Mouse (Mus musculus): Measurements from ENCODE around the gene Pla2g16. TPM values are rescaled to one million over a fixed set of nuclear protein-coding genes. Genes with fewer than 3 reads are reported as not detected.

Pla2g16 gene
- polyA plus RNA-seq, 1 experiment: 30.7 TPM

DNA sequence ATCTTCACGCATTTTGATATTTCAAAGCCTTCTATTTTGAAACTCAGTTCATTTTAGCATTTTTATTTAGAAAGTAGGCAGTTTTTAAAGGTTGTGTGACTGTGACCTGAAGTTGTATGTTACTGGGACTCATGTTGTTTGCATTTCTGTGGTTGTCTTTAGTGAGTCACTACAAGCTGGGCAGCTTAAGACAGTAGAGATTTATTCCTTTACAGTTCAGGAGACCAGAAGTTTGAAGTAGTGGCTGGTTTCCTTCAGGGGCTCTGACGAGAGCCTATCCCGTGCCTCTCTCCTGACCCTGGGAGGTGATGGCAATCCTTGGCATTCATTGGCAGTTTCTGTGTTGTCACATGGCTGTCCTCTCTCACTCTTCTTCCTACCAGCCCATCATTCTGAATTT is 32.4 kb upstream of the Pla2g16 start:
- H3K4me3 ChIP-seq (ENCODE audit: control insufficient read depth, insufficient read depth, low read length): no peak overlapping the region
- 98% methylated on average over 3 of the region's 3 CpGs for WGBS
- H3K27me3 ChIP-seq (ENCODE audit: control insufficient read depth, insufficient read depth, low read length): no peaks in the 10 kb centered on the region
- H3K27ac ChIP-seq (ENCODE audit: control insufficient read depth, insufficient read depth, low read length): no peak overlapping the region
- DNase-seq: no peak
- TF ChIP-seq CTCF (IDR thresholded peaks at IDR 0.05; ENCODE audit: borderline replicate concordance, control insufficient read depth, extremely low read depth, insufficient read depth, low read length, poor library complexity) (no peak), POLR2A (IDR thresholded peaks at IDR 0.05; ENCODE audit: control insufficient read depth, extremely low read depth, insufficient read depth, low read length, poor library complexity) (no peak)
- H3K4me1 ChIP-seq (replicated peaks; ENCODE audit: control insufficient read depth, insufficient read depth, low read length): no peaks in the 10 kb centered on the region
- H3K36me3 ChIP-seq (ENCODE audit: control insufficient read depth, insufficient read depth, low read length): peaks cover 42% of the 10 kb centered on the region

DNA sequence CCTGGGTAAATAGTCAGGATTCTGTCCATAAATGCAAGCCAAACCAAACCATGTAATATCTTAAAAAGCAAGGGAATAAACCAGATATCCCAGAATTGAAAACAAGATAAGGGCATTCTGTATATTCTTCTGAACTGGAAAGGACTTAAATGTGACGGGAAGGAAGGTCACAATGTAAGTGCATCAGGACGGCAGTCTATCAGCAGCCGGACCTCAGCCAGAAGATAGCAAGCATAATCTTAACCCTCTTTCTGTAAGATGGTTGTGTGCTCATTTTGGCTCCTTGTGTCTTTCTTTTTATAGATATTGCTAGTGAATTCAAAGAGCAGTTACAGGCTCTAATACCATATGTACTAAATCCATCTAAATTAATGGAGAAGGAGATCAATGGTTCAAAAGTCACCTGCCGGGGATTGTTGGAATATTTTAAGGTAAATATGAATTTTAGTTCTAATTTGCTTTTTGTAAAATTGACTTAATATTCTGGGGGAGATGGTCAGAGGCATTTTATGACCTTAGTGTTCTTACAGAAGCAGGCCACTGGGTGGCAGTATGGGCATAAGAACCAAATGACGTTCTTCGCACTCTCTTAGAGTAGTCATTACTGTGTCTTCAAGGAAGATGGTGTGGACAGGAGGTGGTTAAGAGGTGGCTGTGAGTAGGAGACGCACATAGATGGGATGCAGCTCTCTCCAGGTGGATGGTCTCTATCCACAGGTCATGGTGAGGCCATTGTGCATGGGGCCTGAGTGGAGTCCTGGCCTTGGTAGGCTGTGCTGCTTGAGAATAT is 28.4 kb upstream of the Pla2g16 start:
- 78% methylated on average over 7 of the region's 7 CpGs for WGBS
- Histone ChIP-seq H3K4me1 (replicated peaks; ENCODE audit: control insufficient read depth, insufficient read depth, low read length) (no peaks in the 10 kb centered on the region), H3K4me3 (ENCODE audit: control insufficient read depth, insufficient read depth, low read length) (no peak overlapping the region), H3K27ac (ENCODE audit: control insufficient read depth, insufficient read depth, low read length) (no peak overlapping the region), H3K36me3 (ENCODE audit: control insufficient read depth, insufficient read depth, low read length) (peaks cover 50% of the 10 kb centered on the region), H3K27me3 (ENCODE audit: control insufficient read depth, insufficient read depth, low read length) (no peaks in the 10 kb centered on the region)
- DNase-seq: peak; percentile 64
- TF ChIP-seq CTCF (IDR thresholded peaks at IDR 0.05; ENCODE audit: borderline replicate concordance, control insufficient read depth, extremely low read depth, insufficient read depth, low read length, poor library complexity): no peak
- TF ChIP-seq POLR2A (IDR thresholded peaks at IDR 0.05; ENCODE audit: control insufficient read depth, extremely low read depth, insufficient read depth, low read length, poor library complexity): no peak

DNA sequence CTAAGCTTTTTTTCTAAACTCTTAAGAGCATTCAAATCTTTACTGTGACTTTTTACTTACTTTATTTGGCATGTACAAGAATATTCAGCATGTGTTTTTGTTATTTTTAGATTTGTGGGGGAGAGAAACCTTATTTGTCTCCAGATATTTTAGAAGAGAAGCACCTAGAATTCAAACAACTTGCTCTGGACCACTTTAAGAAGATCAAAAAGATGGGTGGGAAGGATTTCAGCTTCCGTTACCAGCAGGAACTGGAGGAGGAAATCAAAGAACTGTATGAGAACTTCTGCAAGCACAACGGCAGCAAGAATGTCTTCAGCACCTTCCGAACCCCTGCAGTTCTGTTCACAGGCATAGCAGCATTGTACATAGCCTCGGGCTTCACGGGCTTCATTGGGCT is 25.4 kb upstream of the Pla2g16 start:
- Histone ChIP-seq H3K27me3 (ENCODE audit: control insufficient read depth, insufficient read depth, low read length) (no peaks in the 10 kb centered on the region), H3K36me3 (ENCODE audit: control insufficient read depth, insufficient read depth, low read length) (peaks cover 37% of the 10 kb centered on the region), H3K27ac (ENCODE audit: control insufficient read depth, insufficient read depth, low read length) (no peak overlapping the region), H3K4me3 (ENCODE audit: control insufficient read depth, insufficient read depth, low read length) (no peak overlapping the region), H3K4me1 (replicated peaks; ENCODE audit: control insufficient read depth, insufficient read depth, low read length) (no peaks in the 10 kb centered on the region)
- DNase-seq: no peak
- TF ChIP-seq POLR2A (IDR thresholded peaks at IDR 0.05; ENCODE audit: control insufficient read depth, extremely low read depth, insufficient read depth, low read length, poor library complexity): no peak
- 96% methylated on average over 5 of the region's 5 CpGs for WGBS

DNA sequence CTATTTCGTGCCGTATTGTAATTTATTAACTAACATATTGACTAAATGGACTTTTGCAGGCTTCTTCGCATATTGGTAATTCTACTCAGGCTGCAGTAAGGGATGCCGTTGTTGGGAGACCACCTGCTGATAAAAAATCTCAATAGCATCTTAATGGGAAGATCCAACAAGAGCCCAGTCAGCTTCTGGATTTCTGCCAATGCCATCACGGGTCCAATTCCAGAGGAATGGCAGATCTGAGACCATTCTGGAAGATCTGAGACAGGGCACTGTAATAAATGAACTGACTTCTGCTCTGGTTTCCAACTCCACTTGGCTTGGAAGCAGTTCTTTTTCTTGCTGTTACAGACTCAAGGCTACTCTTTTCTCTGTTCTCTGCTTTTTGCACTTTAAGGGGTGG is 23.4 kb upstream of the Pla2g16 start:
- H3K27ac ChIP-seq (ENCODE audit: control insufficient read depth, insufficient read depth, low read length): no peak overlapping the region
- WGBS: 97% methylated on average over 5 of the region's 5 CpGs
- DNase-seq: no peak
- no peak for TF ChIP-seq CTCF (IDR thresholded peaks at IDR 0.05; ENCODE audit: borderline replicate concordance, control insufficient read depth, extremely low read depth, insufficient read depth, low read length, poor library complexity)
- TF ChIP-seq POLR2A (IDR thresholded peaks at IDR 0.05; ENCODE audit: control insufficient read depth, extremely low read depth, insufficient read depth, low read length, poor library complexity): no peak
- H3K36me3 ChIP-seq (ENCODE audit: control insufficient read depth, insufficient read depth, low read length): peaks cover 37% of the 10 kb centered on the region
- no peak overlapping the region for H3K4me3 ChIP-seq (ENCODE audit: control insufficient read depth, insufficient read depth, low read length)
- H3K27me3 ChIP-seq (ENCODE audit: control insufficient read depth, insufficient read depth, low read length): no peaks in the 10 kb centered on the region
- no peaks in the 10 kb centered on the region for H3K4me1 ChIP-seq (replicated peaks; ENCODE audit: control insufficient read depth, insufficient read depth, low read length)

DNA sequence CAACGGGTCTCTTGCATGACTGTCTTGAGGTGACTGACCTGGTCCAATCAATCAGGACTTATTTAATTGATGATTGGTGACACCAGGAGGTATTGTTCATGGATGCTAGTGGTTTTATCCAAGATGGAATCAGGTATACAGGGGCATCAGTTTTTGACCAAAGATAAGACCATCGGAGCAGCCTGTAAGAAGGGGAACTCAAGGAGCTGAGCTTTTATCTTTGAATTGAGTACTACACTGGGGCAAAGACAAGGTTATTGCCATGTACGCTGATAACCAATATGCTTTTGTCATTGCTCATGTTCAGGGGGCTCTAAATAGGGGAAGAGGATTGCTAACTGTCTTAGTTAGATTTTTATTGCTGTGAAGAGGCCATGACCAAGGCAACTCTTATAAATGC is 8.3 kb upstream of the Pla2g16 start:
- no peaks in the 10 kb centered on the region for H3K27me3 ChIP-seq (ENCODE audit: control insufficient read depth, insufficient read depth, low read length)
- H3K27ac ChIP-seq (ENCODE audit: control insufficient read depth, insufficient read depth, low read length): no peak overlapping the region
- DNase-seq: no peak
- H3K36me3 ChIP-seq (ENCODE audit: control insufficient read depth, insufficient read depth, low read length): no peaks in the 10 kb centered on the region
- no peak overlapping the region for H3K4me3 ChIP-seq (ENCODE audit: control insufficient read depth, insufficient read depth, low read length)
- TF ChIP-seq CTCF (IDR thresholded peaks at IDR 0.05; ENCODE audit: borderline replicate concordance, control insufficient read depth, extremely low read depth, insufficient read depth, low read length, poor library complexity) (no peak), POLR2A (IDR thresholded peaks at IDR 0.05; ENCODE audit: control insufficient read depth, extremely low read depth, insufficient read depth, low read length, poor library complexity) (no peak)
- H3K4me1 ChIP-seq (replicated peaks; ENCODE audit: control insufficient read depth, insufficient read depth, low read length): no peaks in the 10 kb centered on the region
- WGBS: 96% methylated on average over 3 of the region's 3 CpGs

DNA sequence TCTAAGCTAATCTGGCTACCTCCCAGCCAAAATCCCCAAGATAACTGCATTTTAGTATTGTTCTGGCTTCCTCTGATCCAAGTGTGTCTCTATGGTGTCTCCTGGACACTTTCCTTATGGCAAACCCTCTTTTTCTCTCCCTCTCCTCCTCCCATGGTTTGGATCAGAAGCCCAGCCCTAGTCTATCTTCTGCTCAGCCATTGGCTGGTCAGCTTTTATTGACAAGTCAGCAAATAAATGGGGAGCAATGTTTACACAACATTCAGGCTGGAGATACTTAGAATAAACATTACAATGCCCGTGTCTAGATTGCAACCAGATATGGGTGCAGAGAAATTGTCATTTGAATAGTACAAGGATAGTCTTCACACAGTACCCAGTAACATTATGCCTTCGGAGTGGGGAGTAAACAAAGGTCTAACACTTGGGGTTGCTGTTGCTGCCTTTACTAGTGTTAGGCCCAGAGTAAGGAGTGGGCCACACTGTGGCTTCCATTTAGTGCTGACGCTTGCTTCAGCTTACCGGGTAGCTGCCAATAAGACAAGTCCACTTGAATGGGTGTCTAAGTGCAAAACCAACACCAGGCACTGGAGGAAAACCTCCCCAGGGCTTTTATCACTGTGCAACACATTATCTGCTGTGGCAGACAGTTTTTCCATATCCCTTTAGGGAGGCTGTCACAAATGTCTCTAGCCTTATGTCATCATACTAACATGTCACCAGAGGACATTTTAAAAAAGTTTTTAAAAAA is 5.5 kb upstream of the Pla2g16 start:
- Histone ChIP-seq H3K36me3 (ENCODE audit: control insufficient read depth, insufficient read depth, low read length) (no peaks in the 10 kb centered on the region), H3K4me3 (ENCODE audit: control insufficient read depth, insufficient read depth, low read length) (no peak overlapping the region), H3K27ac (ENCODE audit: control insufficient read depth, insufficient read depth, low read length) (no peak overlapping the region), H3K4me1 (replicated peaks; ENCODE audit: control insufficient read depth, insufficient read depth, low read length) (no peaks in the 10 kb centered on the region), H3K27me3 (ENCODE audit: control insufficient read depth, insufficient read depth, low read length) (no peaks in the 10 kb centered on the region)
- TF ChIP-seq CTCF (IDR thresholded peaks at IDR 0.05; ENCODE audit: borderline replicate concordance, control insufficient read depth, extremely low read depth, insufficient read depth, low read length, poor library complexity): no peak
- TF ChIP-seq POLR2A (IDR thresholded peaks at IDR 0.05; ENCODE audit: control insufficient read depth, extremely low read depth, insufficient read depth, low read length, poor library complexity): no peak
- 92% methylated on average over 4 of the region's 4 CpGs for WGBS
- no peak for DNase-seq

Measured in thymus, adult 2 months (tissue).